ENCODE assay signal across 19 mouse cellular contexts in genomic region chr10:13171461-13171860, GRCm38 (mm10). TPM values are rescaled to one million over a fixed set of nuclear protein-coding genes. Genes with fewer than 3 reads are reported as not detected.
DNase-seq lines count a peak whose midpoint lies in the region; ATAC-seq lines count a peak whose summit lies in the region.
"Had no signal": no experiment of that assay in that cellular context is flagged by ENCODE, and none has a peak within 500 bp of the region (broad histone marks: within the 10 kb centered on the region; RNA-seq: fewer than 3 reads in every experiment).

No protein-coding gene starts in this region.

- H3K27me3 ChIP-seq in hindbrain, embryonic 13.5 days: no peaks in the 10 kb centered on the region
- H3K27me3 ChIP-seq in hindbrain, embryonic 11.5 days (ENCODE audit: control insufficient read depth, insufficient read depth, low read length): no peaks in the 10 kb centered on the region
- H3K27me3 ChIP-seq in neural tube, embryonic 14.5 days (ENCODE audit: control insufficient read depth, insufficient read depth, low read length): no peaks in the 10 kb centered on the region
- H3K27me3 ChIP-seq in forebrain, embryonic 16.5 days (replicated peaks; ENCODE audit: control insufficient read depth, insufficient read depth, low read length): no peaks in the 10 kb centered on the region
- H3K27me3 ChIP-seq in stomach, embryonic 15.5 days (replicated peaks): no peaks in the 10 kb centered on the region
- H3K27me3 ChIP-seq: midbrain, embryonic 15.5 days; neural tube, embryonic 12.5 days had no signal

- no peak overlapping the region for H3K4me2 ChIP-seq in hindbrain, embryonic 13.5 days
- H3K4me2 ChIP-seq in hindbrain, embryonic 11.5 days (replicated peaks; ENCODE audit: low read depth, low read length): no peak overlapping the region
- H3K4me2 ChIP-seq in neural tube, embryonic 14.5 days (ENCODE audit: low read depth, low read length): no peak overlapping the region
- no peak overlapping the region for H3K4me2 ChIP-seq in forebrain, embryonic 16.5 days (ENCODE audit: low read length)
- no peak overlapping the region for H3K4me2 ChIP-seq in stomach, embryonic 15.5 days
- H3K4me2 ChIP-seq: midbrain, embryonic 15.5 days; neural tube, embryonic 12.5 days had no signal

- 72% methylated on average over 2 of the region's 2 CpGs for WGBS in hindbrain, embryonic 13.5 days
- 71% methylated on average over 2 of the region's 2 CpGs for WGBS in hindbrain, embryonic 11.5 days
- WGBS in neural tube, embryonic 14.5 days: 65% methylated on average over 2 of the region's 2 CpGs
- 39% methylated on average over 2 of the region's 2 CpGs for WGBS in forebrain, embryonic 16.5 days
- WGBS in stomach, embryonic 15.5 days: 44% methylated on average over 2 of the region's 2 CpGs

- ATAC-seq in hindbrain, embryonic 13.5 days (ENCODE audit: low FRiP score): 0 out of 2 replicates have a peak, but pooled peaks have one; percentile 13
- ATAC-seq in hindbrain, embryonic 11.5 days (ENCODE audit: low FRiP score): no peak
- 0 out of 2 replicates have a peak, but pooled peaks have one; percentile 15 for ATAC-seq in neural tube, embryonic 14.5 days (ENCODE audit: low read depth)
- 0 out of 2 replicates have a peak, but pooled peaks have one; percentile 24 for ATAC-seq in forebrain, embryonic 16.5 days
- ATAC-seq in stomach, embryonic 15.5 days (ENCODE audit: insufficient read depth, low FRiP score, low read depth): no peak

- H3K9ac ChIP-seq in hindbrain, embryonic 13.5 days: no peak overlapping the region
- H3K9ac ChIP-seq in hindbrain, embryonic 11.5 days (ENCODE audit: low read depth, low read length): no peak overlapping the region
- no peak overlapping the region for H3K9ac ChIP-seq in neural tube, embryonic 14.5 days (replicated peaks; ENCODE audit: low read depth, low read length)
- H3K9ac ChIP-seq in forebrain, embryonic 16.5 days (replicated peaks; ENCODE audit: low read depth, low read length): no peak overlapping the region
- H3K9ac ChIP-seq in stomach, embryonic 15.5 days: no peak overlapping the region
- H3K9ac ChIP-seq: liver, embryonic 14.5 days; midbrain, embryonic 15.5 days; neural tube, embryonic 12.5 days had no signal

- H3K4me3 ChIP-seq in hindbrain, embryonic 13.5 days: no peak overlapping the region
- H3K4me3 ChIP-seq in hindbrain, embryonic 11.5 days (ENCODE audit: low read depth, low read length): no peak overlapping the region
- no peak overlapping the region for H3K4me3 ChIP-seq in neural tube, embryonic 14.5 days (ENCODE audit: low read depth, low read length)
- H3K4me3 ChIP-seq in forebrain, embryonic 16.5 days (replicated peaks; ENCODE audit: low read length): no peak overlapping the region
- no peak overlapping the region for H3K4me3 ChIP-seq in stomach, embryonic 15.5 days (replicated peaks)
- H3K4me3 ChIP-seq: midbrain, embryonic 15.5 days; neural tube, embryonic 12.5 days had no signal

- no peak overlapping the region for H3K27ac ChIP-seq in hindbrain, embryonic 13.5 days
- H3K27ac ChIP-seq in hindbrain, embryonic 11.5 days (ENCODE audit: low read depth, low read length): no peak overlapping the region
- H3K27ac ChIP-seq in neural tube, embryonic 14.5 days (ENCODE audit: low read depth, low read length): no peak overlapping the region
- peak overlapping the region; percentile 39; the same call in 1 of the 2 replicates for H3K27ac ChIP-seq in forebrain, embryonic 16.5 days (ENCODE audit: low read length)
- peak overlapping the region; percentile 77 for H3K27ac ChIP-seq in stomach, embryonic 15.5 days
- H3K27ac ChIP-seq: liver, embryonic 14.5 days; midbrain, embryonic 15.5 days; neural tube, embryonic 12.5 days had no signal

- H3K36me3 ChIP-seq in hindbrain, embryonic 13.5 days: peaks cover 6% of the 10 kb centered on the region
- H3K36me3 ChIP-seq in hindbrain, embryonic 11.5 days (ENCODE audit: control insufficient read depth, insufficient read depth, low read length): no peaks in the 10 kb centered on the region
- no peaks in the 10 kb centered on the region for H3K36me3 ChIP-seq in neural tube, embryonic 14.5 days (ENCODE audit: control insufficient read depth, insufficient read depth, low read length)
- H3K36me3 ChIP-seq in forebrain, embryonic 16.5 days (ENCODE audit: control insufficient read depth, insufficient read depth): no peaks in the 10 kb centered on the region
- H3K36me3 ChIP-seq in stomach, embryonic 15.5 days: no peaks in the 10 kb centered on the region
- H3K36me3 ChIP-seq: midbrain, embryonic 15.5 days had no signal

- H3K9me3 ChIP-seq in hindbrain, embryonic 13.5 days: no peaks in the 10 kb centered on the region
- H3K9me3 ChIP-seq in hindbrain, embryonic 11.5 days (ENCODE audit: control insufficient read depth, low read length): no peaks in the 10 kb centered on the region
- no peaks in the 10 kb centered on the region for H3K9me3 ChIP-seq in neural tube, embryonic 14.5 days (ENCODE audit: control insufficient read depth, low read length)
- no peaks in the 10 kb centered on the region for H3K9me3 ChIP-seq in forebrain, embryonic 16.5 days (ENCODE audit: control insufficient read depth, low read length)
- H3K9me3 ChIP-seq in stomach, embryonic 15.5 days: no peaks in the 10 kb centered on the region
- H3K9me3 ChIP-seq: midbrain, embryonic 15.5 days; neural tube, embryonic 12.5 days had no signal

- DNase-seq in hindbrain, embryonic 11.5 days (ENCODE audit: low spot score): no peak
- no peak for DNase-seq in neural tube, embryonic 10.5 days (ENCODE audit: extremely low spot score, low spot score)
- no peak for DNase-seq in adrenal gland, adult 18-20 months (ENCODE audit: low spot score in 2 of 2)
- DNase-seq in kidney, postnatal 4 days: no peak
- DNase-seq: cerebellum, adult 2 months; kidney, adult 11 months; retina, postnatal 1 day; spleen, adult 18-20 months; thymus, adult 2 months had no signal

- H3K4me1 ChIP-seq in hindbrain, embryonic 13.5 days (replicated peaks): peaks cover 18% of the 10 kb centered on the region
- H3K4me1 ChIP-seq in hindbrain, embryonic 11.5 days (replicated peaks; ENCODE audit: control insufficient read depth, insufficient read depth, low read length): no peaks in the 10 kb centered on the region
- no peaks in the 10 kb centered on the region for H3K4me1 ChIP-seq in neural tube, embryonic 14.5 days (ENCODE audit: control insufficient read depth, insufficient read depth, low read length)
- peaks cover 19% of the 10 kb centered on the region for H3K4me1 ChIP-seq in forebrain, embryonic 16.5 days (replicated peaks; ENCODE audit: control insufficient read depth, insufficient read depth, low read length)
- peaks cover 4% of the 10 kb centered on the region; the same call in 1 of the 2 replicates for H3K4me1 ChIP-seq in stomach, embryonic 15.5 days

RNA-seq across cellular contexts. Expression of gene Zc2hc1b, which starts 6.4 kb away (rescaled TPM):
- polyA plus RNA-seq in hindbrain, embryonic 13.5 days (2015; fragmentation: Nextera tagmentation; extraction: Ambion mirVana): not detected in 2 replicates
- polyA plus RNA-seq in hindbrain, embryonic 11.5 days (2014; fragmentation: Nextera tagmentation; extraction: Ambion mirVana): not detected in 2 replicates
- not detected in 2 replicates for polyA plus RNA-seq in neural tube, embryonic 14.5 days (2014; fragmentation: Nextera tagmentation; extraction: Ambion mirVana)
- not detected in 2 replicates for polyA plus RNA-seq in forebrain, embryonic 16.5 days (2015; fragmentation: Nextera tagmentation; extraction: Ambion mirVana)
- polyA plus RNA-seq in stomach, embryonic 15.5 days (2015; fragmentation: Nextera tagmentation; extraction: Ambion mirVana): not detected in 2 replicates
- total RNA-seq in adrenal gland, adult 18-20 months (2021): not detected
- total RNA-seq: granulocyte monocyte progenitor cell, adult 5-6 weeks; left cerebral cortex, adult 18-20 months had no signal
- polyA plus RNA-seq: brain, embryonic 14.5 days; cerebellum, adult 2 months; liver, embryonic 14.5 days; midbrain, embryonic 15.5 days; neural tube, embryonic 12.5 days; thymus, adult 2 months had no signal

RNA-seq across cellular contexts. Expression of gene Ltv1, which starts 21.5 kb away (rescaled TPM):
- polyA plus RNA-seq in hindbrain, embryonic 13.5 days (2015; fragmentation: Nextera tagmentation; extraction: Ambion mirVana): 36.5 and 40.8 TPM in 2 replicates
- polyA plus RNA-seq in hindbrain, embryonic 11.5 days (2014; fragmentation: Nextera tagmentation; extraction: Ambion mirVana): 76.2 and 78.6 TPM in 2 replicates
- polyA plus RNA-seq in neural tube, embryonic 14.5 days (2014; fragmentation: Nextera tagmentation; extraction: Ambion mirVana): 27.6 and 41.4 TPM in 2 replicates
- polyA plus RNA-seq in forebrain, embryonic 16.5 days (2015; fragmentation: Nextera tagmentation; extraction: Ambion mirVana): 30.5 and 40.3 TPM in 2 replicates
- polyA plus RNA-seq in stomach, embryonic 15.5 days (2015; fragmentation: Nextera tagmentation; extraction: Ambion mirVana): 74.1 and 75.3 TPM in 2 replicates
- 10 to 100 TPM; 39.3 to 42.5 TPM for total RNA-seq in adrenal gland, adult 18-20 months (2021)

Comparison
In these comparisons a context has a peak if more than half of its experiments do, and no peak if none do; other contexts are left out.
1. ATAC-seq: peak in hindbrain, embryonic 13.5 days (single experiment), neural tube, embryonic 14.5 days (single experiment) and forebrain, embryonic 16.5 days (single experiment); none in hindbrain, embryonic 11.5 days (single experiment) and stomach, embryonic 15.5 days (single experiment).
2. H3K27ac ChIP-seq: peak in forebrain, embryonic 16.5 days (single experiment) and stomach, embryonic 15.5 days (single experiment); none in hindbrain, embryonic 13.5 days (single experiment), hindbrain, embryonic 11.5 days (single experiment) and neural tube, embryonic 14.5 days (single experiment).